Mouse (Mus musculus) left cerebral cortex, postnatal 14 days (tissue): ENCODE results near the gene Myo1a. TPM values are rescaled to one million over a fixed set of nuclear protein-coding genes. Genes with fewer than 3 reads are reported as not detected.
"Not testable (repeated sequence)": the region's sequence is repeated elsewhere in the genome, so short reads cannot be mapped to it uniquely, and the experiment has no call there.

Experiments
- DNase-seq, 2 experiments: peaks; one replicate each; pipeline ENCODE4 v3.0.0; 2021 to 2022; ENCODE audit warnings: low spot score in 2 of 2, mixed read lengths in 1 of 2
- intact Hi-C: fragments of 180-260 bp; cut with DNase I; formaldehyde crosslinking; loops from one replicate; pipeline ENCODE4 v1.15.1; 2025
- long read RNA-seq, 2 experiments: library from polyadenylated mRNA; stranded (forward); transcript quantifications; one replicate each; pipeline ENCODE4 v2.0.0; 2021
- total RNA-seq, 2 experiments: library from RNA; stranded (reverse); gene quantifications; 2 replicates each; pipeline ENCODE4 v1.2.3; 2021

Myo1a gene
- total RNA-seq, result under 1 TPM; 0.21 to 0.51 TPM
- long read RNA-seq, experiment 1, result 0 reads
- long read RNA-seq, experiment 2, result 0 reads

DNA sequence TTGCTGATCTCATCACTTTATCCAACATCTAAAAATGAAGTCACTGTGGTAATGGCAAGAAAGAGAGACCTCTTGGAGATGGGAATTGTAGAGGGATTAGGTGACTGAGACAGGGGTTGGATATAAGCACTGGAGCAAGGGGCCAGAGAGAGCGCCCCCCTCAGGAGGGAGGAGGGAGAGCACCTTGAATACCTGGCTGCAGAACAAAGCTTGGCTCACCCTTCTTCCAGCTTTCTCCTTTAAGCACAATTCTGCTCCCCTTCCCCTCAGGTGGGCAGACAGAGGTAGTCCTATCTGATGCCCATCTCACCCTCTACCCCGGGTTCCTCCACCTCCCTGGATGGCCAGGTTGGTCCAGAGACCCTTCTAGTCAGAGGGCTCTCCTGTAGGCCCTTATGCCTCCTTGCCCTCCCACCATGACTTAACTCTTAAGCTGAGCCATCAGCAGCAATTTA is at the start of gene Myo1a:
Gene Myo1a (plus strand): TSS at position 405 of the 455 bp plus-strand sequence.
- intact Hi-C loops, result no loop called here
- no peak for DNase-seq

DNA sequence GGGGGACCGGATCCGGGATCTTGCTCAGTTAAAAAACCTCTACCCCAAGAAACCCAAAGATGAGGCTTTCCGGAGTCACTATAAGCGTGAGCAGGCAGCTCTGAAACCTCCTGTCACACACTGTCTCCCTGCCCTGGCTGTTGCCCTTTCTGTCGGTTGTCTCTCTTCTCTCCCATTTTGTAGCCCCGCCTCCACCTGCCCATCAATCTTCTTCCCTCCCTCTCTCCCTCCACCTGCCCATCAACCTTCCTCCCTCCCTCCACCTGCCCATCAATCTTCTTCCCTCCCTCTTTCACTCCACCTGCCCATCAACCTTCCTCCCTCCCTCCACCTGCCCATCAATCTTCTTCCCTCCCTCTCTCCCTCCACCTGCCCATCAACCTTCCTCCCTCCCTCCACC is 47.4 kb upstream of the Myo1a start:
- intact Hi-C loops, DNase-seq: not testable (repeated sequence)

DNA sequence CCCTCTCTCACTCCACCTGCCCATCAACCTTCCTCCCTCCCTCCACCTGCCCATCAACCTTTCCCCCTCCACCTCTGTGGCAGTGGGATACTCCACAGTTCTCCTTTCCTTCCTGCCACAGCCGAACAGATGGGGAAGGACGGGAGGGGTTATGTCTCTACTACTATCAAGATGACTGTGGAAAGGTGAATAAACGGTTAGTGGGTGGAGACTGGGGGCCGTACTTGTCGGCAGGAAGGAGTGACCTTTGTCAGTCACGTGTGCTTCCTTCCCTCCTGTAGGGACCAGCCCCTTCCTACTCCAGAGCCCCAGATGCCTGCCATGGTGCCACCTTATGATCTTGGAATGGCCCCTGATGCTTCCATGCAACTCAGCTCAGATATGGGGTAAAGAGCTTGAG is 46.9 kb upstream of the Myo1a start:
- intact Hi-C loops, result no loop called here
- no peak for DNase-seq

DNA sequence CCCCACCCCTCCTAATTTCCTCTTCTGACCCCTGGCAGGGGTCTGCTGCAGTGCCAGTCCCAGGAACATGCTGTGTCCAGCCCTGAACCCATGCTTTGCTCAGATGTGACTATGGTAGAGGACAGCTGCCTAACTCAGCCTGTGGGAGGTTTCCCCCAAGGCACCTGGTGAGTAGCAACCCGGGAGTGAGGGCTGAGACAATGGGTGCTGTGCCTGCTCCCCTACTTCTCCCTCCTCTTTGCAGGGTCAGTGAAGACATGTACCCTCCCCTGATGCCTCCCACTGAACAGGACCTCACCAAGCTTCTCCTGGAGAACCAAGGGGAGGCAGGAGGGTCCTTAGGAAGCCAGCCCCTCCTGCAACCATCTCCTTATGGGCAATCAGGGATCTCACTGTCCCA is 45.4 kb upstream of the Myo1a start:
- intact Hi-C loops, result no loop called here
- no peak for DNase-seq

DNA sequence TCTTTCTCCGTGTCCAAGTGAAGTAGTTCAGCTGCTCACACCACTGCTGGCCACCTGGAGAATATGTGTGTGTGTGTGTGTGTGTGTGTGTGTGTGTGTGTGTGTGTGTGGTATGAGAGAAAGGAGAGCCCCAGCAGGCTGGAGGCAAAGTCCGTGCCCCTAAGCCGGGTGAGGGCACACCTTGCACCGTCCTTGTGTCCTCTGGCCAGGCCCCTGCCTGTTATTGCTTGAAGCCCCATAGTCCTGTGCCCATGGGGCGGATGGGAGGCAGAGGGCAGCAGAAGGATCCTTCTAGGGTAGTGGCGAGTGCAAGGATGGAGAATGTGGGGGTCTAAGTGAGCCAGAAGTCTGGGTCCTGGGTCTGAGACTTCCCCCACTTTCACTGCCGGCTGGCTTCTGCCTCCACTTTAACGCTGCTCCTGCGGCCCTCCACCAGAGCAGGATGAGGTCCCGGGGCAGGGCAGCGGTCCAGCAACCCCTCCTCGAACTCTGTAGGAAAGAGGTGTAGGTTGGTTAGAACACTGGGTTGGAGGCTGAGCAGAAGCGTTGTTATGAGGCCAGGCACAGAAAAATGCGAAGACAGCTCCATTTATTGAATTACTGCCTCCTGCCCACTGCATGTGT is 43.6 kb upstream of the Myo1a start:
- intact Hi-C loops, result no loop called here
- DNase-seq, result no peak

DNA sequence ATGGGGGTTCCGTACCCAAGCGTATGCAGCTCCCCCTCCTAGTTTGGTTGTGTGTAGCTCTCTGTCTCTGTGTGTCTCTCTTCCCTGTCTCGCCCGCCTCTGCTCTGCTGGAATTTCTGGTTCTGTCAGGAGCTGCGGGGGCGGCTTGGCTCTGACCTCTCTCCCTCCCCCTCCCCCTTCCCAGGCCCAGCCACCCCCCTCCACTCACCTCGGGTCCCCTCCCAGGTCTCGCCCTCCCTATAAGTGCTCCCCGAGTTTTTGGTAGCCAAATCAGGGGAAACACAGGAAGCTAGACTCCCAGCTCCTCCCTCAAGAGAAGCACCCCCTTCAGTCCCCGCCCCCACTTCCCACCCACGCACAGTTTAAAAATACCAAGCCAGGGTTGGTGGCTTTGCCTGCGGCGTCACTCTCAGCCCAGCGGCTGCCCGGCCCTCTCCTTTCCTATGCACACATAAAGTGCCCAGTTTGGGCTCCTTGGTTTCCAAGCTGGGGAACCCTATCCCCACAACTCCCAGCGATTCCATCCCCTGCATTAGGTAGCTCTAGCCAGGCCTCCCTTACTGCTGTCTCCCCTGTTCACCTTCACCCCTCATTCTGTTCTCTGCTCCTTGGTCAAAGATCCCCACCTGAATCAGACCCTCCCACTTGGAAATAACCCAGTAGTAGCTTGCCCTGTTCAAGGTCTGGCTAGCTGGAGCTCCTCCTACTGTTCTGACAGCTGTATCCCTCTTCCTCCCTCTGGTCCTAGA is 42.9 kb upstream of the Myo1a start:
- intact Hi-C loops, result no loop called here
- DNase-seq, result peak; percentile 67 to 69

DNA sequence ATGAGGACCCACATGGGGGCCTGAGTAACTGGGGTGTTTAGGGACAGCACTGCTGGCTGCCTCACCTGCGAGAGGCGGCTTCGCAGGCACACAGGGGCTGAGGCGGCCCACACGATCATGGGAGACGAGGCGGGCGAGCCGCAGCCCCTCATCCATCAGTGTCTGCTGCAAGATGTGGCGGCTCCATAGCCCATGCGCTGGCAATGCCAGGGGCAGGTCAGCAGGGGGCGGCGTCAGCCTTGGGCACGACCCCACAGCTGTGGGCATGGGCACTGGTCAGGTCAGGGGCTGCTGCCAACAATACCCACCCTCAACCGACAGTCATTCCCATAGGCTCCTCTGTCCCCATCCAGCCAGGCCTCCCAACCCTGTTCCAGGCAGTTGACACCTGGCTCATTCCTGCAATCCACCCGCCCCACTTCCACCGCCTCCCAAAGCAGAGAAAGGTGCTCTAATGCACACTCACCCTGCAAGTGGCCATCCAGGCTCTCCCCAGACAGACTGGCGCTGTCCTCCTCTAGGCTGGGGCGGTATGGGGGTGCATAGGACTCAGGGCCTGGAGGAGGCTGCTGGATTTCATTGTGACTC is 42.2 kb upstream of the Myo1a start:
- intact Hi-C loops, result no loop called here
- no peak for DNase-seq

DNA sequence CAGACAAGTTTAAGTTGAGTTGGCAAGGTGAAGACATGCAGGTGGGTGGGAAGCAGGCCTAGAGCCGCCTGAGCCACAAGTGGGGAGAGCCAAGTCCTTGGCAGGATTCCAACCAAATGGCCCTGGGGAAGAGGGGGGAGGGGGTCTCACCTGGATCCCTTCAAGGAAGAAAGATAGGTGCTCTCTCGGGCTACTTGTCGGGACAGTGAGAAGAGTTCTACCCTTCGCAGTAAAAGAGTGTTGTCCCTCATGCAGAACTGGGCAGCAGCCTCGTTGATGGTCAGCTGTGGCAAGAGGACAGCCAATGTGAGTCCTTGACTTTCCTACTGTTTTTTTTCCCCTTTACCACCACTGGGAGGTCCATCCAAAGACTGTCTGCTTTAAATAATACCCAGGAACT is 41.4 kb upstream of the Myo1a start:
- intact Hi-C loops, result no loop called here

DNA sequence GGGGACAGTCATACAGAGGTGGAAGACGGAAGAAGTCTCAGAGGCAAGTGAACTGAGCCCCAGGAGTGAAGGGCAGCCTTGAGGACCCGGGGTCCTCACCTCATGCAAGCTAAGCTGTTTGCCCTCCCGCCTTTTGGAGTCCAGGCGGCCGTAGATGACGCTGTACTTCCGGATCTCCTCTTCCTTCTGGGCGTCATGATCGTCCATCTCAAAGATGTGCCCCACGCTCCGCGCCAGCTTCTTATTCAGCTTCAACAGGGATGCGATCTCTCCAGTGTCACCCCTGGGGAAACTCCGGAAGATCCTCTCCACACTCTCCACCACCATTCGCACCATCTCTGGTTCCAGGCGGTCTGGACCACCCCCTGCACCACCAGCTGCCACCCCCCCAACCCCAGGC is 40.8 kb upstream of the Myo1a start:
- no peak for DNase-seq
- intact Hi-C loops, result no loop called here

More for the DNA sequence above, 41.4 kb upstream of the Myo1a start:
- no peak for DNase-seq

DNA sequence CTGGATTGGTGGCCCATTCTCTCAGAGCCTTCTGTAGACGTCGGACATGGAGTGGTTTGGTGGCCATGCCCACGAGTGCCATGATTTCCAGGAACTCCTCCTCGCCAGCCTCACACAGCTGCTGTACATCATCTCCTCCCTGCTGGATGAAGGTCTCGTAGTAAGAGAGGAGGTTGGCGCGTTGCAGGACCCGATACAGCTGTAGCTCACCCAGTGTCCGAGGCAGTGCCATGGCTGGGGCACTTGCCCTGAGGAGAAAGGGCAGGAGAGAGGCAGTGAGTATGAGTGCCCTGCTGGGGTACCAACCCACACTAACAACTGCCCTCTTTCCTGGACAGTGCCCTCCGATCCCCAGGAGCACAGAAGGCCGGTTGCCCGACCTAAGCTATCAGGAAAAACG is 40.1 kb upstream of the Myo1a start:
- DNase-seq, result no peak
- intact Hi-C loops, result no loop called here

DNA sequence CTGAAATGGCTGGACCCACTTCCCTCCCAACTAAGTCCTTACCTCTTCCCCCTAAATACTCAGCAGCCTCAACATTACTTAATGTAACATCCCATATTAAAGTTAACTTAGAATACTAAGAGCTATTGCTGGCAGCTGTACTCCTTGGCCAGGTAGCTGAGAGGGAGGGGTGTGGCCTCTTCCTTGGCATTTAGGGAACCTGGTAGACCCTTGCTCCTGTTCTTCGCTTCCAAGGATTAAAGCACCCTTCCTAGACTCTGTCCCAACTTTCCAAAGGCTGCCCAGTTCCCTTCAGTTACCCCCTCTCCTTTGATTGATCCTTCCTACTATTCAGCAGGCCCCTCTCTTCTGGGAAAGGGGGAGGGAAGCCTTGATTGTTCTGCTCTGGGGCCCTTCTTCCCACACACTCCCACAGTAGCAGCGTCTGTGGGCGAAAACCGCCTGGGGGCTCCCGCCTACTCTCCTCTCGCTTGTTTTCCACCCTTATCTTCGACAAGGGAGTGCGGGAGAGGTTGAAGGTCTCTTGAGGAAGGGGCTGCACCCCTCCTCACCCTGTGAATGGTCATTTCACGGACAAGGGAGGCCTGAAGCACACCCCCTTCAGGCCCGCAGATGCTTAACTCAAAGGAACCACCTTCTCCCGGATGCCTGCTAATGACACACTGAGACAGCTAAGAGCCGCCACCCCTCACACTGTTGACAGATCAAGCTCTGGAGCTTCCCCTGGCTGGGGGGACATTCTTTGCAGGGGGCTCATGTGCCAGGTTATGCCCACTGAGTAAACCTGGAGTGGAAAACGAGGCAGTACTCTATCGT is 39.4 kb upstream of the Myo1a start:
- no peak for DNase-seq
- intact Hi-C loops, result no loop called here

DNA sequence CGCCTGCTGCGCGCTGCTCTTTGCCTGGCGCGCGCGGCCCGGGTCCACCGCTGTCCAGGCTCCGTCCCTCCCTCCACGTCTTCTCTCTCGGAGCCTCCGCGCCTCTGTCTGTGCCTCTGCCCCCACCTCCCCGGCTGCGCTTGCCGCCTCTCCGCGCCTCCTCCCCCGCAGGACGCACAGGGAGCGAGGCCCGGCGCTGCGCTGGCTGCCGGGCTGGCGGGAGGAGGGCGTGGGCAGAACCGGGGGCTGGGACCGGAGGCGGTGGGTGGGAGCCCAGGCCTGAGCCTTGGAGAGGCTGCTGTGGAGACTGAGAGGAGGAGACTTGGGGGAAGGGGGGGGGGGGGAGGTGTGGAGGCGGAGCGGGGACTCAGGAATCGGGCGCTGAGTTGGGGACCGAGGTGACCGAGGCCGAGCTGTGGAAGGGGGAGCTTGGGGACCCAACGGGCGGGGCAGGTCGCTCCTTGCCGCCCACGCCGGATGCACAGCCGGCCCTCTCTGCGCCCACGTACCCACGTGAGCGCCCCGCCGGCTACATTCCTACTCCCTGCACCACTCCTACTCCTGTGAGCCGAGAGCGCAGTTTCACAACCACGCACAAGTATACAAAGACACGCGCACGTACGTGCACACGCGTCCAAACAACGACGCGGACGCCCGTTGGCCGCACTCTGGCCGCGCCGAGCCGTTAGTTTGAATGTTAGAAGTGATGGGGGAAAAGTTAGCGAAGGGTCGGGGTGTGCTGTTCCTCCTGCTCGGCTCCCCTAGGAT is 38.3 kb upstream of the Myo1a start, which contains the start of gene Nemp1:
Gene Nemp1 (plus strand): TSS at position 401 of the 768 bp plus-strand sequence.
- DNase-seq, result peak; percentile 70 to 85
- intact Hi-C loops, result no loop called here

DNA sequence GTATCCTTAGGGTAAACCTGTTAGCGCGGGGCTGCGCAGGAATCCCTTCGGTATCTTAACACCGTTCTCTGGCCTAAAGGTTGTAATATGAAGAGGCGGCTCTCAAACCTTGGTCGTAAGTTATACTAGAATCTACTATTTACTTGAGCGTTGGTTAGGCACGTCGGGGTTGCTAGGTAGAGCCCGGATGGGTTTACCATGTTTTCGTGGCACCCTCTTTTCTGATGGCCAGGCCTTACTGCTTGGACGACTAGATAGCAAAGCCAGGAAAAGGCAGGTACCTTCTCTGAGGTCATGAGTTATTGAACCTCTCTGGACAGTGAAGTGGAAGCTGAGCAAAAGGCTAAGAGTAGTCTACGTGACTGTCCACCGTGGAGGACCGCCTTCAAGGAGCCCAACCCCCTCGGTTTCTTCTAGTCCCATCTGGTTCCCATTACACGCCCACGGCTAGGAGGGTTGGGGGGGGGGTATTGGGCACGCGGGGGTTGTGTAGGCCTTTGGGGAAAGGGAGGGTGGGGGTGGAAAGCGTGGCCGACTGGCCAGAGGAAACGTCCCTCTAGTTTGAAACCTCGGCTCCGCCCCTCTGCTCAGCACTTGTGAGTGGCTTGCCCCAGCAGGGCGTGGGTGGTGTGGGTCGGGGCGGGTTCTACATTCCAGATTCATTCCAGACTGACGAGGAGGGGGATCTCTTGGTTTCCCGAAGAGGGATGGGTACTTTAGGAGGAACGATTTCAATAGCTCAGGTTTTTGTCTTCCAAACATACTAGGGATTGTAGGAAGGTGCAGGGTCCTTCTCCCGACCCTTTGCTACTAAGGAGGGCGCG is 37.5 kb upstream of the Myo1a start:
- intact Hi-C loops, result no loop called here
- peak; percentile 74 to 84 for DNase-seq

DNA sequence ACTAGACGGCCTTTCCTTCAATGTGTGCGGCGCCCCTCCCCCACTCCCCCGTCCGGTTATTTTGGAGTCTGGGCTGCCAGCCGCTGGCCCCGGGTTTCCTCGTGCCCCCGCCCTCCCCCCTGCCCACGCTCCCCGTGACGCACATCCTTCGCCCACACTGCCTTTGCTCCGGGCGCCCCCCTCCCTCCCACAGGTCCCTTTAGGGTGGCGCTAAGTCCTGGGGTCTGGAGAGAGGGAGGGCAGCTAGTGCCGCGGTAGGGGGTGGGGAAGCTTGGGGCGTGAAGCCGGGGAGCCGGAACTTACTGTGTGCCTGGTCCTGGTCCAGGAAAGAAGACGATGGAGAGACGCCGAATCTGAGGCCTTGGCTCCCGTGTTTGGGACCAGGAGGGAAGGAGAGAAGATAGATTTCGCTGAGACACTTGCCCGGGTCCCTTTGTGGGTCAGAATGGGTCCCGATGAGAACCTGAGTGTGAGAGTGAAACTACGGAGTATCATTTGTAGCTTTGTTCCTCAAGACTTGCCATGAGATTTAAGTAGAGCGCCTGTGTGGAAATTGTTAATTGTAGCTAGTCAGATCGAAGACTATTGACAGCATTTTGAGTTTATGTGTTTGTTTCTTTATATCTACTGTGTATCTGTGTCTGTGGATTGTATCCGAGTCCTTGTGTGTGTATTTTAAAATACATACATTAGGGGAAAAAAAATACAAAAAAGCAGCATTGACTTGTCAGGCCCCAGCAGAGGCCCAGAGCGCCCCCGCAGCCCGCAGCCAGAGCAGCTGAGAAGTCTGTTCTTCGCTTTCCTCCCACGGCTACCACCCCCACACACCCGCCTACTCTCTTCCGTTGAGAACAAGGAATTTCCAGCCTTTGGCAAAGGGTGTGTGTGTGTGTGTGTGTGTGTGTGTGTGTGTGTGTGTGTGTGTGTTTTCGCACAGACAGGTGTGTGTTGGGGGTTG is 36.6 kb upstream of the Myo1a start, which contains the start of gene Nab2:
Gene Nab2 (minus strand): TSS at position 476 of the 958 bp plus-strand sequence.
- intact Hi-C loops, result no loop called here

DNA sequence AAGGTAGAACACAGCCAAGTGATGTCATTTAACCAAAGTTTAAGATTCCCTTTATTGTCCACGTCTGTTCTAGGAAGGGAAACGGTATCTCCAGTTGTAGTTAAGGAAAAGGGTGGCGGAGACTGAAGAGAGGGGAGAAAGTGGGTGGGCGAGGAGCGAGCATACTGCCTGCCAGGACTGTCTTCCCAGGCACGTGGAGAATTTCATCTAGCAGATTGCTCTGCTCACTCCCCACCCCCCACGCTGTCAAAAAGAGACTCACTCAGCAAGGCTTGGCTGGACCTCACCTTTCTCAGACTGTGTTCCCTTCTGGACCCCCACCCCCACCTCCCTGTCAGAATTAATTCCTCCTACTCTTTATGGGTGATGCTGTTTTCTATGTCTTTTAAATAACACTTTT is 35.8 kb upstream of the Myo1a start:
- peak; percentile 74 to 89 for DNase-seq
- intact Hi-C loops, result no loop called here

More for the DNA sequence above, 36.6 kb upstream of the Myo1a start, which contains the start of gene Nab2:
- peak; percentile 84 to 86 for DNase-seq

DNA sequence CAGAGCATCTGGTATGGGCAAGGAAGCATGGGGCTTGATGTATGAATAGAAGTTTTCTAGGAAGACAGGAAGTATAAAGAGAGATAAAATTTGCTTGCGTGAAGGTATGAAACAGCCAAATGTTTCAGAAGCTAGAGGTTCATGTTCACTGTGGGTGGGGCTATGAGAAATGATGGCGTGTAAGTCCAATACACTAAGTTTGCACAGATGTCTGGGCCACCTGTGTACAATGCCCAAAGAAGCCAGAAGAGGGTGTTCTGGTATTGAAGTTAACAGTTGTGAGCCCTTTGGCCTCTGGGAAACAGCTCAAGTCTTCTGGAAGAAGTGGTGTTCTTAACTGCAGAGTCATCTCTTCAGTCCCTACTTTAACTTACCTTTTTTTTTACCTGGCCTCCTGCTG is 34.8 kb upstream of the Myo1a start:
- intact Hi-C loops, result loop anchor here (10.0 kb wide), 1 partner anchor 335 kb away; the partner anchor contains the start of gene Hsd17b6
- DNase-seq, result no peak

DNA sequence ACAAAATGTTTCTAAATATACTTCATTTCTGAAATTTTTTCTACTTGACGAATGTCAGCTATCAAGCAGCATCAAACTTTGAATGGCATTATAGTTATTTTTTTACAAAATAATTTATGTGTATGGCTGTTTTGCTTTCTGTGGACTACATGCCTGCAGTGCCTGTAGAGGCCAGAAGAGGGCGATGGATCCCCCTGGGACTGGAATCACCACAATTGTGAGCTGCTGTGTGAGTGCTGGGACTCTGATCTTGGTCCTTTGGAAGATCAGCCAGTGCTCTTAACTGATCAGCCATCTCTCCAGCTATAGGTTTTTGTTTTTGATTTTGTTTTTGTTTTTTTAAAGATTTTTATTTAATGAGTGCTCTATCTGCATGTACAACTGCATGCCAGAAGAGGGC is 33.7 kb upstream of the Myo1a start:
- intact Hi-C loops, result loop anchor here (10.0 kb wide), 1 partner anchor 334 kb away; the partner anchor contains the start of gene Hsd17b6
- no peak for DNase-seq
